Mouse (Mus musculus): Measurements from ENCODE around the gene Lrp2.

- TF ChIP-seq CTCF (IDR thresholded peaks at IDR 0.05; ENCODE audit: low read depth) (no peak), EP300 (optimal IDR thresholded peaks at IDR 0.05) (no peak)
Measured at GRCm38 (mm10) chr2:69612716-69613115, 26.9 kb upstream of the Lrp2 start.

Data from stomach, postnatal 0 days (tissue).